In genomic region chr2:112239212-112239934, GRCm38 (mm10) we compare ENCODE assay signal across 8 mouse cellular contexts. TPM values are rescaled to one million over a fixed set of nuclear protein-coding genes. Genes with fewer than 3 reads are reported as not detected.
A peak's percentile ranks its signal among the peaks of the same experiment; 100 is the strongest.
DNase-seq lines count a peak whose midpoint lies in the region; ATAC-seq lines count a peak whose summit lies in the region.

Lpcat4 (plus strand) TSS chr2:112239468.

- peak within 1 kb of the TSS; percentile 95 for H3K4me3 ChIP-seq in hindbrain, embryonic 15.5 days

- no peaks in the 10 kb centered on the region for H3K9me3 ChIP-seq in hindbrain, embryonic 15.5 days

- peaks cover 12% of the 10 kb centered on the region for H3K36me3 ChIP-seq in hindbrain, embryonic 15.5 days

- DNase-seq in T-cell, adult 2 months (ENCODE audit: low spot score), result peak; percentile 79
- DNase-seq in cerebellum, postnatal 25 days, result peak; percentile 95 to 96
- DNase-seq in frontal cortex, postnatal 36 days (ENCODE audit: low spot score in 2 of 2), result peak; percentile 85 to 93
- peak; percentile 83 for DNase-seq in left cerebral cortex, adult 11 months (ENCODE audit: low spot score)
- DNase-seq in lung, postnatal 36 days, result peak; percentile 91
- DNase-seq in retina, postnatal 1 day, result peak; percentile 93
- peak; percentile 68 to 86 for DNase-seq in urinary bladder, adult 18-20 months (ENCODE audit: low spot score in 2 of 2)

- peak within 1 kb of the TSS; percentile 98 for H3K27ac ChIP-seq in hindbrain, embryonic 15.5 days (replicated peaks)

- H3K27me3 ChIP-seq in hindbrain, embryonic 15.5 days, result no peaks in the 10 kb centered on the region

- H3K4me2 ChIP-seq in hindbrain, embryonic 15.5 days, result peak within 1 kb of the TSS; percentile 86

- peak within 1 kb of the TSS; percentile 96 for H3K9ac ChIP-seq in hindbrain, embryonic 15.5 days

- ATAC-seq in hindbrain, embryonic 15.5 days (ENCODE audit: low FRiP score, low read depth), result peak; percentile 89

- peaks cover 15% of the 10 kb centered on the region for H3K4me1 ChIP-seq in hindbrain, embryonic 15.5 days (replicated peaks)

- under 1% methylated on average over 81 of the region's 94 CpGs for WGBS in hindbrain, embryonic 15.5 days

RNA-seq across cellular contexts. Expression of gene Lpcat4, which starts in this region (rescaled TPM):
- polyA plus RNA-seq in hindbrain, embryonic 15.5 days (2015; fragmentation: Nextera tagmentation; extraction: Ambion mirVana), result 24.4 and 27.4 TPM in 2 replicates

Comparison
In these comparisons a context has a peak if more than half of its experiments do, and no peak if none do; other contexts are left out.
1. Peak in every context shown above with its lines: DNase-seq, ATAC-seq, H3K4me3 ChIP-seq and H3K27ac ChIP-seq.